Mouse (Mus musculus): ENCODE measurements at regions not wholly inside any gene's neighbourhood (a gene's known extent, or its start where the extent isn't known, plus 50 kb on each side); places are given as distances from the start of the nearest gene placed in this dataset.

DNA sequence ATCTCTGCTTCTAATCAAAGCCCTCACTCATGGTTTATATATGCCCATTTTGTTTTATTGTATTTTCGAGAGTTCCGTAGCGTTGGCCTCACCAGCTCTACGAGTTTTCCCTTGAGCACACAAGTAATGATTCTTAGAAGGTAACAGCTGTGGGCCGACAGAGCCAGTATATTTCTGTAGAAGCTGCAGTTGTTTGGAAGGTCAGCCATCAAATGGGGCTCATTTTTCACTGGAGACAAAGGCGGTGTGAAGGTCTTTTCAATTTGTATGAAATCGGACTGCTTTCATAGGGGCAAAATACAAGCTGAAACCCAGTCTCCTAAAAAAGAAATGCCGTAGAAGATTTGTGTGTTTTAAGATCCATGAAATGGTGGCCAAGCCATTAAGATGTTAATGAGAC lies 307.9 kb downstream of the Qk start:
- TF ChIP-seq CTCF (IDR thresholded peaks at IDR 0.05; ENCODE audit: borderline replicate concordance, extremely low read depth, insufficient read depth, insufficient read length) = no peak
- TF ChIP-seq POLR2A (IDR thresholded peaks at IDR 0.05; ENCODE audit: borderline replicate concordance, extremely low read depth, insufficient read depth, insufficient read length, poor library complexity, severe bottlenecking) = no peak
